Comparison of ENCODE assay signal across 8 mouse cellular contexts in genomic region chr4:149855892-149856807, GRCm38 (mm10).
DNase-seq lines count a peak whose midpoint lies in the region.

No protein-coding gene starts in this region.

- WGBS in limb, embryonic 10.5 days = 72% methylated on average over 19 of the region's 19 CpGs

- no peaks in the 10 kb centered on the region for H3K27me3 ChIP-seq in limb, embryonic 10.5 days (ENCODE audit: low read depth, poor library complexity, severe bottlenecking)

- H3K9me3 ChIP-seq in limb, embryonic 10.5 days (replicated peaks) = no peaks in the 10 kb centered on the region

- peak overlapping the region; percentile 86 for H3K27ac ChIP-seq in limb, embryonic 10.5 days

- DNase-seq in frontal cortex, postnatal 10 days (ENCODE audit: low spot score in 2 of 2) = peak; percentile 40 to 60
- no peak for DNase-seq in frontal cortex, postnatal 36 days (ENCODE audit: low spot score in 2 of 2)
- DNase-seq in right cerebral cortex, postnatal 10 days (ENCODE audit: low spot score in 2 of 2) = peak; percentile 71 to 82
- DNase-seq in right cerebral cortex, postnatal 25 days = no peak
- peak; percentile 60 for DNase-seq in limb, embryonic 10.5 days (ENCODE audit: low spot score)
- peak; percentile 45 to 47 for DNase-seq in spleen, postnatal 14 days (ENCODE audit: low spot score in 2 of 2)
- no peak for DNase-seq in testis, postnatal 10 days (ENCODE audit: low spot score)
- no peak for DNase-seq in embryo, embryonic 9.5 days (ENCODE audit: extremely low spot score)

- no peak overlapping the region for H3K4me3 ChIP-seq in limb, embryonic 10.5 days

- H3K36me3 ChIP-seq in limb, embryonic 10.5 days = no peaks in the 10 kb centered on the region

- peaks cover 36% of the 10 kb centered on the region for H3K4me1 ChIP-seq in limb, embryonic 10.5 days

Comparison
In these comparisons a context has a peak if more than half of its experiments do, and no peak if none do; other contexts are left out.
1. DNase-seq: peak in frontal cortex, postnatal 10 days (2 of 2), right cerebral cortex, postnatal 10 days (2 of 2), limb, embryonic 10.5 days (single experiment) and spleen, postnatal 14 days (2 of 2); none in frontal cortex, postnatal 36 days (0 of 2), right cerebral cortex, postnatal 25 days (single experiment), testis, postnatal 10 days (single experiment) and embryo, embryonic 9.5 days (single experiment).